Mouse (Mus musculus): ENCODE measurements around the gene Tmem150c.

Tmem150c gene

DNA sequence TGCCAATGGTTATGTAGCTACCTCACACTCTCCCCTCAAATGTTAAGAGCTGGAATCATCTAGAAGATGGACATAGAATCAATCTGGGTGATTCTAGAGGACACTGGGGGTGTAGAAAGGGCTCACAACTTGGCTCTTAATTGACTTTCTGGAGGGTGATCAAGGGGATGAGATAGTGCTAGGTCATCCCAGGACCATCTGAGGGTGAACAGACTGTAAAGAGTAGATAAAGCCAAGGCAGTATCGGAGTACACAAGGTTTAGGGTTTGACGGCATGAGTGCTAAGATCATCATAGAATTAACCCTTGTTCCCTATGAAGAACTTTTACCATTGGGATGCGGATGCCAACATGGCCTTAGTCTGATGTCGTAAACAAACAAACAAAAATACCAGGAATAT lies 61.6 kb downstream of the Tmem150c start:
- in situ Hi-C loops (cut with MboI, MseI): loop anchor here (5.0 kb wide), 1 partner anchor 44 kb away; no protein-coding TSS in a partner anchor

DNA sequence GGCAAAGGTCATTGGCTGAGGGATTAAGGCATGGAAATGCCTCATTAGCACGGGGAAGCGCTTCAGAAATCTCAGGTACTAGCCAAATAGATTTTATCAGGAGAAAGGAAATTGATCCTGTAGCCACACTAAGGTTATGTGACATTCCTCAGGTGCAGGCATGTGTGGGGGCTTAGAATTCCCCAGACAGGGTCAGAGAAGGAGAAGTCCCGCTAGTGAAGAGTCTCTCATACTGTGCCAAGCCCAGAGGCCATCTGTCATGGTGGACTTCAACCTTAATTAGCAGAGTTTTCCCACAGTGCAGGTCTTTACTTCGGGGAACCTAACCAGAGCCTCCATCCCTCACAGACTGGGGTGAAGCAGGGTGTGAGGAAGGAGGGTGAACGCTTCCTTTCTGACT lies 62.7 kb downstream of the Tmem150c start:
- in situ Hi-C loops (cut with MboI, MseI): loop anchor here (5.0 kb wide), 1 partner anchor 45 kb away; no protein-coding TSS in a partner anchor

DNA sequence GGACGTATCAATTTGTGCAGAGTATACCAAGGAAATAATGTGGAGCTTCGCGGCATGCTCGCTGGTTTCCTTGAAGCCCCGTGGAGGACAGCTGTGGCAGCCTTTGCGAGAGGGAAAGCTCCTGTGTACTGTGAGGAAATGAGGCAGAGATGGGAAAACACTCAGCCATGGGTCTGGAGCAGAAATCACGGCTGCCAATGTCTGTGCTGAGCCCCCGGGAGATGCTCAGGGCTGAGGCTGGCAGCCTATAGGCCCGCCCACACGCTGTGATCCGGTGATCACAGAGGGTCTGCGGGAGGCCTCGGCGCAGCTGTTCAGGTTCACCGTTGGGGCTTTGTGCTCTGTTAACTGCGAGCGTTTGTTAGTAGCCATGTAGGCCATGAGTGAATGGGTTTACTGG lies 68.0 kb downstream of the Tmem150c start:
- in situ Hi-C loops (cut with MboI, MseI): no loop called here

DNA sequence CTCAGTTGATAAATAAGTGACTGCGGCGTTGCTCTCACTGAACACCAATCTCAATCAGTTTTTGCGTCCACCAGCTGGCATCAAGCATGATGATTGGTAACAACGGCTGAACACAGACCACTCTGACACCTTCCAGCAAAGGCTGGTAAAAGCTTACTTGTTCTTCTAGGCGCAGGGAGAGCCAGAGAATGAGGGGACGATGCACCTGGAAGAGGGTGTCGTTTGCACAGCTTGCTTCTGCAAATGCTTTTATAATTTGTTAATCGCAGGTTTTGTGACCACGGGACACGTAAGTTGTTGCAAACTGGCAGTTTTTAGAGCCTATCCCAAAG lies 68.4 kb downstream of the Tmem150c start:
- in situ Hi-C loops (cut with MboI, MseI): no loop called here

DNA sequence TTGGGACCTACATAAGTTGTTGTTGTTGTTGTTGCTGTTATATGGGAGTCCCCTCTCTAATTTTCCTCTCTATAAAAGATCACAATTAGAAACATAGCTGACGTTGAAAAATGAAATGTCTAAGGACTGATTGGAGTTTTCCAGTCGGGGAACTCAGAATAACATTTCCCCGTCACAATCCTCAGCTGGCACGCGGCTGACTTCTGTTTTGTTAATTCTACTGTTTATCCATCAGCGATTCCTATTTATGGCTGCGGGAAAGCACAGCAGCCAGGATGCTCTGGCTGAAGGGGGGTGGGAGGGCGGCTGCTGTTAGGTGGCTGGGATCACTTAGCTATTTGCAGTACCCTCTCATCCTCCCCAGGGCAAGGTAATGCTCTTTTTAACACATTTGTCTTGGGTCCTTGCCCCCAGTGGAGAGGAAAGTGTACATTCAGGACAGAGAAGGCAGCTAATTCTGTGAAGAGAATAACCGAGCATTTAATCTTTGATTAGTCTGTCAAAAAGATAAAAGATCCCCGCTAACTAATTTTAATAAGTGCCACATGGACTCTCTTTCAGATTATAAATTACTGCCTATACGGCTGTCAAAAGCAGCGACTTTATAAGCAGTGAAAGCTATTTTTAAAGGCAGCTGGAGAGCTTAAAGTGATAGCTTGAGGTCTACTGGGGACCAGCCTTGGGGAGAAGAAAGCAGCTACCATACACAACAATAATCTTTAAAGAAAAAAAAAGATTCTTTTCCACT lies 68.9 kb downstream of the Tmem150c start:
- in situ Hi-C loops (cut with MboI, MseI): no loop called here

DNA sequence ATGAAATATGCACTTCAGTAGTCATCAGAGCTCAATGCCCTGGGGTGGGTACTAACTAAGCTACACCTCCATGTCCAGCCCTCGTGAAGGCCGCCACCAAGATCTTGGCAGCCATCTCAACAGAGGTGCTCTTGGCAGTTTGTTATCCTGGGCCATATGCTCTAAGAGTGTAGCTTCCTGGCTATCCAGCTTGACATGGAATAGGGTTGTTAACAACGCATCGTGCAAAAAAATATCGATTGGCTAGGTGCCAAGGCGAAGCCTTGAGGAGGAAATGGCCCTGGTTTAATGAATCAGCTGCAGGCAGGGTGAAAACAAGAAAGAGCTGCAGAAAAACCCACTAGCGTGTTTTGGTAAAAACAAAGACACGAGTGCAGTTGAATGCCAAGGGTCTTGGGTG lies 74.5 kb downstream of the Tmem150c start:
- in situ Hi-C loops (cut with MboI, MseI): no loop called here

DNA sequence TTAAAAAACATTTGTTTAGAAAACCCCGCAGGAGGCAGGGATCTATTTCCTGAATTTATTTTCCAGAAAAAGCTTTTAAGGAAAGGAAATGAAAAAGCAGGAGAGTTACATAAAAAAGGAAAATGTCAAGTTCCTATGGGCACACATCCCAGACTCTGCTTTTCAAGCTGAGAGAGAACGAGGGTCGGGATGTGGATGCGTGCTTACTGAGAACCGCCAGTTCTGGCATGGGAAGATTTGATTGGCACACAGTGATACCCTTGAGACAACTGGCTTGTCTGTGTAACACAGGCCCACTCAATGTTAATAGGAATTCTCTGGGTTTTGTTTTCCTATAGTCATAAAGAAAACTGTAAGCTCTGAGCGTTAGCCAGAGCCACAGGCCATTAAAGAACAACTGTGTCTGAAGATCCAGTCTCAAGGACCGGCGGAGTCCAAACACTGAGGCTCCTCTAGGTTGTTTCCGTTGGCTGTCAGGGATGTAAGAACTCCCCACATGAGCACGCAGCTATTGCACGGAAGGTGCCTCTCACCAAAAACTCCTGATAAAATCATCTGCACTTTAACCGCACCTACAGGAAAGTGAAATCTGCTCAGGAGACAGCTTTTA lies 75.5 kb downstream of the Tmem150c start:
- in situ Hi-C loops (cut with MboI, MseI): no loop called here

DNA sequence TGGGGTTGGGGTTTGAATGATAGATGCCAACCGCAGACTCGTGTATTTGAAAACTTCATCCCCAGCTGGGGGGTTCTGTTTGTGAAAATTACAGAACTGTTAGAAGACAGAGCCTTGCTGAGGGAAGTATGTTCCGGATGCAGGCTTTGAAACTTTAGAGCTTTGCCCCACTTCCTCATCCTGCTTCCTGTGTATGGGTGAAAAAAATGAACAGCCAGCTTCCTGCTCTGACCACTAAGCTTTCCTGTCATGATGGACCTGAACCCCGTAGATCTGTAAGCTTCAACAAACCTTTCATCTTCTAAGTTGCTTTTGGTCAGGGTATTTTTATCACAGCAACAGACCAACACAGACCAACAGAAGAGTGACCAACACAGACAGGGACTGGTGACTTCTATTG lies 77.6 kb downstream of the Tmem150c start:
- in situ Hi-C loops (cut with MboI, MseI): no loop called here

DNA sequence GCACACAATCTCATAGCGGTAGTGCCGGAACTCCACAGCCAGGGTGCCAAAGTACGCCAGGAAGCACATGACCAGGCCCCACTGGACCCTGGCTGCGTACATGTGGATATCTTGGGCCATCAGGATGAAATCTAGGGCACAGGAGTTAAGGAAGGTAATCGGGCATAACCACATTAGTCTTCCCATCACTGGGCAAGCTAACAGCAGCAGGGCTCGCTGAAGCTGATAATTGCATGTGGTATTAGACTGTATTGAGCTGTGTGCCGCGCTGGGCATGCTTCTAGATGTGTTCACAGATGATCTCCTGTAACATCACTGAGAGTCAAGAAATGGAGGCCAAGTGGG lies 79.7 kb downstream of the Tmem150c start:
- in situ Hi-C loops (cut with MboI, MseI): loop anchor here (10.0 kb wide), 2 partner anchors 225 to 265 kb away; no protein-coding TSS in a partner anchor

DNA sequence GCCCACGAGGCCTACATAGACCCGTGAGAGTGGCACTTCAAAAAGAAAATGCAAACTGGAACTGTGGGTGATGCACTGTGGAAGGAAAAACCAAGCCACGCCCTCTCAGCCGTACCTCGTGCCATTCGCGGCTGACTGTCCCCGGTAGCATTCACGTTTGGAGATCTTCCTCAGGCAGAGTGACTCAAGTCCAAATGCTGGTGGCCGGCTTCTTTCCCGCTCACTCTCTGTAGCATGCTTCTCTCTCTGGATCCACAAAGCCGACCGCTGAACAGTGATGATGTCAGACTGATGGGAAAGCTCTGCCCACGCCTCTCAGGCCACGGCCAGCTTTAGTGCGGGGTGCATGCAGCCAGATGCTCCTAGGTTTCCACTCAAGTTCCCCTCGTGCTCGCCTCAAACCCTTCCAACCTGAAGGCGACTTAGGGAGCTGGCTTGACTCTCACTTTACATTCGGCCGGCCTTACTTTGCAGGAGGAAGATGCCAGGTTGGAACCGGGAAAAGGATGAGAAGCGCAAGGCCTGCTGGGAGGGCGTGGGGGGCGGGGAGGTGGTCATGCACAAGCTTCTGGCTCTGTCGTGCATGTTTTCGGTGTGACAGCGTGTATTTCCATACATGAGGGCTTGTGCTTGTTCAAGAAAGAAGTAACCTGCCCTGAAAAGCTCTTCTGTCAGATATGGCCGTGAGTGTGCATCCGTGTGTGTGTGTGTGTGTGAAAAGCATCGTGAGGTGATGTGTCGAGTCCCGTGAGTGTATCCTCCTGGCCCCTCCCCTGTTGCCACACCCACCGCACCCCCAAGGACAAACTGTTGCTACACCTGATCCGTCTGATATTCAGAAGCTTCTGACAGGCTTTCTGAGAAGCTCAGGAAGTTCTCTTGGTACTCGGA lies 80.3 kb downstream of the Tmem150c start:
- in situ Hi-C loops (cut with MboI, MseI): loop anchor here (10.0 kb wide), 2 partner anchors 226 to 266 kb away; no protein-coding TSS in a partner anchor

DNA sequence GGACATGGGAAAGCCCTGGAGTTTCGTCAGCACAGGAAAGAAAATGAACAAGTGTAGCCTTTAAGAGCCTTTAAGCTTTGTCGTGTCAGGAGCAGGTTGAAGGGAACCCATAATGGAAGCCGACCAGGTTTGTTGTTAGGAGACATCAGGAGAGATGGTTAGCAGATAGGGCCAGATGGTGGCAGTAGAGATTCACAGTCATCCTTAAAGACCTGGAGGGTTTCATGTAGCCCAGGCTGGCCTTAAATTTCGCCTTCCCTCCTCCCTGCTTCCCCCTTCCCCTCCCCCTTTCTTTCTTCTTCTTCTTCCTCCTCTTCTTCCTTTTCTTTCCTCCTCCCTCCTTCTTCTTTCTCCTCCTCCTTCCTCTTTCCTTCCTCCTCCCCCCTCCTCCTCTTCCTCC lies 85.0 kb downstream of the Tmem150c start:
- in situ Hi-C loops (cut with MboI, MseI): loop anchor here (5.0 to 10.0 kb wide), 3 partner anchors 168 to 270 kb away; no protein-coding TSS in a partner anchor

DNA sequence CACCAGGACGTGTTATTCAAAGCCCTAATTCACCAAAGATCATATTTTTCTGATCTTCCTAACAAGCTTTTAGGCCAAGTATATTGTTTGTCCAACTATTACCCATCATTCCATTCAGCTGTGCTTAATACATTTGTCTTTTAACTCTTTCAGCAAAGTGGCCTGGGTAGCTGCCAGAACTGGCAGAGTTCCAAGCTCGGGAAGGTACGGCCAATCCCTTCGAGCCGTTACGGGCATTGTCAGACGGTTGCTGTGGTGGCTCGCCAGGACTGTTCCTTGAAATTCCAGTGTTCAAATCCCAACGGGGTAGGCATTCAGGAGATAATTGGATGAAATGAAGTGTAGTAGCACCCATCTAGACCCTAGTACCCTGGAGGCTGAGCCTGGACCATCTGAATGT lies 87.1 kb downstream of the Tmem150c start:
- in situ Hi-C loops (cut with MboI, MseI): loop anchor here (5.0 to 10.0 kb wide), 3 partner anchors 170 to 272 kb away; no protein-coding TSS in a partner anchor

DNA sequence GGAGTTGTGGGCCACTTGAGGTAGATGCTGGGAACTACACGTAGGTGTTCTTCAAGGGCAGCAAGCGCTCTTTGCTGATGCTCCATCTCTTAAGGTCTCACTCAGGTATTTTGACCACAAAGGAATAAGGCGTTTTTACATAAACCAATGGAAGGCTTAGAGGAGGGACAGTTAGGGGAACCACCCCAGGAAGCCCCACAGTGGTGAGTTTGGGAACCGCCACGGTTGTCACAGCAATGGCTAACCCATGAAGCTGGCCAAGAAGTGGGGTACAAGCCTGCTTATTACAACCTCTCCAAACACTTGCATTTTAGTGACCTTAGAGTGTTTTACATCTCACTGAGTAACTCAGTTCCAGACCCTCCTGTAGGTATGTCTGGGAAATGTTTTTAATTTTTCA lies 88.1 kb downstream of the Tmem150c start:
- in situ Hi-C loops (cut with MboI, MseI): loop anchor here (5.0 to 10.0 kb wide), 3 partner anchors 171 to 273 kb away; no protein-coding TSS in a partner anchor

DNA sequence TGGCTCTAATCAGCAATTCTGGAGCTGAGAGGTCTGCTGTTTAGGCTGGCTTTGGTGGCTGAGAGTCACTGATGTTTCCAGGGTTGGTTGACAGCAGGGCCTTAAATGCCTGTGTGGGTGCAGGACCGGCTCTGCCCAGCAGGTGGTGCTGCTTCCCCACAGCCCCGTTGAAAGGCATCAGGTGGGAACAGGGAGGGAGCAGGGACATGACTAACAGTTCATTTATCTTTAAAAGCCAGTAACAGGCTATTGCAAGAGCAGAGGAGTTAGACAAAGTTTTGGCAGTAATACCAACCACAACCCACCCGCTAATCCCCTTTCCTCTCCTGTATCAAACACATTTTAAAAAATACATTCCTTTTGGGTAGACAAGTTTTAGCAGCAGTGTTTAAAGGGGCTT lies 89.4 kb downstream of the Tmem150c start:
- in situ Hi-C loops (cut with MboI, MseI): loop anchor here (5.0 to 10.0 kb wide), 3 partner anchors 172 to 275 kb away; no protein-coding TSS in a partner anchor

DNA sequence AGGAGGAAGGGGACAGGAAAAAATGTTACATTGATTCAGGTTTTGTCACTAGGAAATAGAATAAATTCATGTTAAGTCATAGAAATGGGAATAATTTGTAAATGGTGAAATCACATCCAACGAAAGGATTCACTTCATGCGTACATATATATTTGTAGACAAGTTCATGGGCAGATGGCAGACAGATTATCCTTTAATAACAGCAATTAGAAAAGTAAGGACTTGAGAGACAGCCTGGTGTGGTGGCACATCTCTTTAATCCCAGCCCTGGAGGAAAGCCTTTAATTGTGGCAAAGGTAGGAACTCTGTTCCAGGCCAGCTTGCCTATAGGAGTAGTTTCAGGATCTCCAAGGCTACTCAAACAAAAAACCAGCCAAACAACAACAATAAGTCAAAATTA lies 90.1 kb downstream of the Tmem150c start:
- in situ Hi-C loops (cut with MboI, MseI): no loop called here

DNA sequence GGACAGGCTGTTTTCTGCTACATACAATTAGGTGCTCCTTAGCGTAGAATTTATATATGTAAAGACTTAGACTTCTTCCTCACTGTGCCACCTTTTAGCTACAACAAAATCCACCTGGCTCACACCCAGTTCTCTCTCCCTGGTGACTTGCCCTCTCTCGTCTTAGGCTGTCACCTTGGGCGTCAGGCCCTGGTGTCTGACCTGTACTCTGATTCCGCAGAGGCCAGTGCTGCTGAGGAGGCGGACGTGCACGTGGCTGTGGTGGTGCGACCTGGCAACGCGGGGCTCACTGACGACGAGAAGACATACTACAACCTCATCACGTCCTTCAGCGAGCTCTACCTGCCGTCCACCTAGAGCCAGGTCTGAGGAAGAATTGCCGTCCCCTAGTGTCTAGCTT lies 92.0 kb downstream of the Tmem150c start:
- in situ Hi-C loops (cut with MboI, MseI): no loop called here

DNA sequence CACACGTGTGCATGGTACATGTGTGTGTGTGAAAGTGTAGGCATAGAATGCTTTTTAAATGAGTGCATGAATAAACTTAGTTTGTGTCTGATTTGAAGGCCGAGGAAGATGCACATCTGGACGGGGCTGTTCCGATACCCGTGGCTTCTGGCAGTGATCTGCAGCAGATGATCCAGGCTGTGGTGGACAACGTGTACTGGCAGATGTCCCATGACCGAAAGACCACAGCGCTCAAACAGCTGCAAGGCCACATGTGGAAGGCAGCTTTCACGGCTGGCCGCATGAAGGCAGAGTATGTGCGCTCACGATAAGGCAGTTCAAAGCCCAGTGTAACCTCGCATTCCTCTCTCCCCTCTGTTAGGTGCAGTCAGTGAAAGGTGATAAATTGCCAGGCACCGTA lies 98.7 kb downstream of the Tmem150c start:
- in situ Hi-C loops (cut with MboI, MseI): no loop called here

DNA sequence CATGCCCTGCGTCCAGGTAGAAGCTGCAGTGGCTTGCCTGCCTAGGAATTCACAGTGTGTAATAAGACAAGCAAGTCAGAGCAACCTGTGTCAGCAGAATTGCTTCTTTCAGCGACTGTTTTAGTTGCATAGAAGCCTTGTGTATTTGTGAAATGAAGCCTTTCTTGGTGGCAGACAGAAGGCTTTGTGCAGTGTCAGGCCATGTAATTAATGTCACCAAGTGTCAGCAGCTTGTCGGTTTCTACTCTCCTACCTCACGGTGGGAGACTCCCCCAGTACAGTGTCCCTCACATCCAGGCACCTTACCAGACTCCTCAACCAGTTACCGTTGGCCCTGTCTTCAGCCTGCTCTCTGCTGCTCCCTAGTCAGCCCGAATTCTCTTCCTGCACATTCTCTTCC lies 100.3 kb downstream of the Tmem150c start:
- in situ Hi-C loops (cut with MboI, MseI): no loop called here

DNA sequence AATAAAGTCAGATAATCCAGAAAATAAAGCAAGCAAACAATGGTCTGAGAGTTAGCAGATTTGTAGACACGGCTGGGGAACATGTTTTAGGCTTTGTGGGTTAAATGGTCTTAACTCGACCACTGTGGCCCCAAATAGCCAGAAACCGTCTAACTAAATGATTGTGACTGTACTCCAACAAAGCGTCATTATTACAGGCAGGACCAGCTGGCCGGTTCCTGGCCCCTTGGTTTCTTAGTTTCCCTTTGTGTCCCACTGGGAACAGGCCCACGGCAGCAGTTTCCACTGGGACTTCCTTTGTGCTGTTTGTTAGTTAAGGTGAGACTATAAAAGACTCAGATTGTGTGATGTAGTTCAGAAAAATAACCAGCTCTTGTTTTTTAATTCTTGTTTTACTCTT lies 100.9 kb downstream of the Tmem150c start:
- in situ Hi-C loops (cut with MboI, MseI): no loop called here

DNA sequence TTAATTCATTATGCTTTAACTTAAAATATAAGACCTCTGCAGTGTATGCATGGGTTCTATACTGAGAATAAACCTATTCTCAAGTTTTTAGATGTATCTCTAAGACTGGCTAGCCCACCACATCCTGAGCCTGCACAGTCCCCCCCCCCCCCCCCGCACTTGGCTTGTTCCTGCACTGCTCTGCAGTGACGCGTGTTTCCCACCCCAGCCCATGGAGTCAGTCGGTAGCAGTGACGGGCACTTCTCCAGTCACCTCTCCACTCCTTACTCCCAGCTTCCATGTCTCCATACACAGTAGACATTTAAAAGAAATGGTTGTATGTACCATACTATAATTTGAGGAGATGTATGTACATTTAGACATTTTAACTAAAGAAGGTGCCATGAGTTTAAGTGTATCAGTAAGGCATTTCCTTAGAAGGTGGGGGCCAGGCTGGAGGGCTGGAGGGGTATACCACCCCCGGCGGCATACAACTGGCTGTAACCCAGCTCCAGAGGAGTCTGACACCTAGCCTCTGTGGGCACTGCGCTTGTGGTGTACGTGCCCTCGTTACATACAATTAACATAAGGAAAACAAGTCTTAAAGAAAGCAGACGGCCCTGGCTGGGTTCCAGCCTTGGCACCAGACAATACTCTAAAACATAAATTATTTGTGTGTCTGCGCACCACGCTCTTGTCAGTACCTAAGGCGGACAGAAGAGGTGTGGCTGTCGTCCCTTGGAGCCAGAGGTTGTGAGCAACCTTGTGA lies 102.0 kb downstream of the Tmem150c start:
- in situ Hi-C loops (cut with MboI, MseI): no loop called here

DNA sequence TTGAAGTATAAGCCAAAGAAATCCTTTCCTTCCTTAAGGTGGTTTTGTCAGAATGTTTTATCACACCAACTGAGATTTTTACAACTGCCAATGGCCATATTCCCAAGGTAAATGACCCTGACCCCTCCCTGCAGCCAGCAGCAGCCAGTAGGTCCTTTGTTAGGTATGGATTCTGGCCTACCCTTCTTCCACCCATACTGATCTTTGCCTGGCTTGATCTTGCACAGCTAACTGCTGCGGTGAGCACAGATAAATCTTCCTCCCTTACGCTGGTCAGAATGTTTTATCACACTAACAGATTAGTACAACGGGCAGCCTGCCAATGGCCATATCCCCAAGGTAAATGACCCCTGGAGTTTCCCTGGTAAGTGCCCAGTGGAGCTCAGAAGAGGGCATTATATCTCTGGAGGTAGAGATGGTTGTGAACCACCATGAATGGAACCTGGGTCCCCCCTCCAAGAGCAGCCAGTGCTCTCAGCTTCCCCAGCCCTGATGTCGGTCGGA lies 103.7 kb downstream of the Tmem150c start:
- in situ Hi-C loops (cut with MboI, MseI): no loop called here
